ENCODE assay signal across 16 mouse cellular contexts in genomic region chr8:108243270-108243669, GRCm38 (mm10).
DNase-seq lines count a peak whose midpoint lies in the region; ATAC-seq lines count a peak whose summit lies in the region.
"Had no signal": no experiment of that assay in that cellular context is flagged by ENCODE, and none has a peak within 500 bp of the region (broad histone marks: within the 10 kb centered on the region; RNA-seq: fewer than 3 reads in every experiment).

No protein-coding gene starts in this region.

- peak; percentile 29 for DNase-seq in hindbrain, embryonic 10.5 days (ENCODE audit: low spot score)
- peak; percentile 41 for DNase-seq in embryo, embryonic 9.5 days (ENCODE audit: extremely low spot score)
- DNase-seq in hindlimb bud, embryonic 11.5 days (ENCODE audit: extremely low spot score, low read depth, low spot score), result peak; percentile 62
- DNase-seq in midbrain, embryonic 14.5 days, result peak; percentile 63
- no peak for DNase-seq in adrenal gland, adult 18-20 months (ENCODE audit: low spot score in 2 of 2)
- no peak for DNase-seq in cerebellum, adult 11-12 months
- DNase-seq: B cell, adult 2 months; cerebellum, adult 11 months; kidney, postnatal 4 days; lung, postnatal 36 days; retina, postnatal 1 day had no signal

- no peak overlapping the region for H3K4me2 ChIP-seq in hindbrain, embryonic 16.5 days (ENCODE audit: low read length)
- H3K4me2 ChIP-seq in midbrain, embryonic 14.5 days (ENCODE audit: low read length), result peak overlapping the region; percentile 15; the same call in 1 of the 2 replicates
- no peak overlapping the region for H3K4me2 ChIP-seq in intestine, embryonic 15.5 days (replicated peaks)
- H3K4me2 ChIP-seq: liver, embryonic 12.5 days; neural tube, embryonic 12.5 days had no signal

- H3K27me3 ChIP-seq in hindbrain, embryonic 10.5 days (ENCODE audit: insufficient read depth, poor library complexity, severe bottlenecking), result peaks cover 8% of the 10 kb centered on the region; the same call in 1 of the 2 replicates
- peaks cover 6% of the 10 kb centered on the region for H3K27me3 ChIP-seq in hindbrain, embryonic 16.5 days (replicated peaks; ENCODE audit: control insufficient read depth, insufficient read depth, low read length)
- H3K27me3 ChIP-seq in midbrain, embryonic 14.5 days (ENCODE audit: control insufficient read depth, insufficient read depth, low read length), result no peaks in the 10 kb centered on the region
- H3K27me3 ChIP-seq in intestine, embryonic 15.5 days (replicated peaks), result no peaks in the 10 kb centered on the region
- H3K27me3 ChIP-seq: liver, embryonic 12.5 days; neural tube, embryonic 12.5 days had no signal

- H3K9me3 ChIP-seq in hindbrain, embryonic 10.5 days, result no peaks in the 10 kb centered on the region
- H3K9me3 ChIP-seq in hindbrain, embryonic 16.5 days (ENCODE audit: control insufficient read depth, low read length), result no peaks in the 10 kb centered on the region
- no peaks in the 10 kb centered on the region for H3K9me3 ChIP-seq in midbrain, embryonic 14.5 days (ENCODE audit: control insufficient read depth, low read length)
- H3K9me3 ChIP-seq in intestine, embryonic 15.5 days, result no peaks in the 10 kb centered on the region
- H3K9me3 ChIP-seq: liver, embryonic 12.5 days; neural tube, embryonic 12.5 days had no signal

- no peaks in the 10 kb centered on the region for H3K36me3 ChIP-seq in hindbrain, embryonic 10.5 days
- H3K36me3 ChIP-seq in hindbrain, embryonic 16.5 days (ENCODE audit: control insufficient read depth, insufficient read depth, low read length), result no peaks in the 10 kb centered on the region
- no peaks in the 10 kb centered on the region for H3K36me3 ChIP-seq in midbrain, embryonic 14.5 days (ENCODE audit: control insufficient read depth, insufficient read depth, low read length)
- no peaks in the 10 kb centered on the region for H3K36me3 ChIP-seq in intestine, embryonic 15.5 days
- H3K36me3 ChIP-seq: liver, embryonic 12.5 days; neural tube, embryonic 12.5 days had no signal

- WGBS in hindbrain, embryonic 10.5 days, result 36% methylated on average over 9 of the region's 9 CpGs
- 42% methylated on average over 9 of the region's 9 CpGs for WGBS in hindbrain, embryonic 16.5 days
- whole genome bisulfite sequencing in midbrain, embryonic 14.5 days, result 13% methylated on average over 9 of the region's 9 CpGs
- 50% methylated on average over 9 of the region's 9 CpGs for WGBS in intestine, embryonic 15.5 days

- H3K27ac ChIP-seq in hindbrain, embryonic 10.5 days, result peak overlapping the region; percentile 90; the same call in 1 of the 2 replicates
- H3K27ac ChIP-seq in hindbrain, embryonic 16.5 days (ENCODE audit: low read depth, low read length), result no peak overlapping the region; the same call in 1 of the 2 replicates
- peak overlapping the region; percentile 93 for H3K27ac ChIP-seq in midbrain, embryonic 14.5 days (replicated peaks; ENCODE audit: low read depth, low read length)
- H3K27ac ChIP-seq in intestine, embryonic 15.5 days, result no peak overlapping the region
- H3K27ac ChIP-seq: liver, embryonic 12.5 days; neural tube, embryonic 12.5 days had no signal

- no peak overlapping the region for H3K9ac ChIP-seq in hindbrain, embryonic 16.5 days (ENCODE audit: low read depth, low read length)
- H3K9ac ChIP-seq in midbrain, embryonic 14.5 days (replicated peaks; ENCODE audit: low read length), result no peak overlapping the region
- H3K9ac ChIP-seq in intestine, embryonic 15.5 days, result no peak overlapping the region
- H3K9ac ChIP-seq: liver, embryonic 12.5 days; neural tube, embryonic 12.5 days had no signal

- ATAC-seq in hindbrain, embryonic 16.5 days, result no peak
- no peak for ATAC-seq in midbrain, embryonic 14.5 days (ENCODE audit: low FRiP score, low TSS enrichment)
- no peak for ATAC-seq in intestine, embryonic 15.5 days
- ATAC-seq: intestine, postnatal 0 days; liver, embryonic 12.5 days had no signal

- peaks cover 82% of the 10 kb centered on the region for H3K4me1 ChIP-seq in hindbrain, embryonic 10.5 days (replicated peaks)
- H3K4me1 ChIP-seq in hindbrain, embryonic 16.5 days (ENCODE audit: control insufficient read depth, insufficient read depth, low read depth, low read length), result peaks cover 14% of the 10 kb centered on the region
- peaks cover 53% of the 10 kb centered on the region for H3K4me1 ChIP-seq in midbrain, embryonic 14.5 days (ENCODE audit: control insufficient read depth, insufficient read depth, low read length)
- peaks cover 9% of the 10 kb centered on the region for H3K4me1 ChIP-seq in intestine, embryonic 15.5 days (replicated peaks)
- H3K4me1 ChIP-seq: liver, embryonic 12.5 days had no signal

- H3K4me3 ChIP-seq in hindbrain, embryonic 10.5 days, result no peak overlapping the region
- H3K4me3 ChIP-seq in hindbrain, embryonic 16.5 days (ENCODE audit: low read length), result no peak overlapping the region
- no peak overlapping the region for H3K4me3 ChIP-seq in midbrain, embryonic 14.5 days (replicated peaks; ENCODE audit: low read depth, low read length)
- H3K4me3 ChIP-seq in intestine, embryonic 15.5 days (replicated peaks), result no peak overlapping the region
- H3K4me3 ChIP-seq: liver, embryonic 12.5 days; neural tube, embryonic 12.5 days had no signal

Comparison
In these comparisons a context has a peak if more than half of its experiments do, and no peak if none do; other contexts are left out.
1. H3K27ac ChIP-seq: peak in hindbrain, embryonic 10.5 days (single experiment) and midbrain, embryonic 14.5 days (single experiment); none in hindbrain, embryonic 16.5 days (single experiment) and intestine, embryonic 15.5 days (single experiment).
2. DNase-seq: peak in hindbrain, embryonic 10.5 days (single experiment), embryo, embryonic 9.5 days (single experiment), hindlimb bud, embryonic 11.5 days (single experiment) and midbrain, embryonic 14.5 days (single experiment); none in adrenal gland, adult 18-20 months (0 of 2) and cerebellum, adult 11-12 months (single experiment).